Mouse (Mus musculus): ENCODE results near the gene Sox11.

Sox11 gene

DNA sequence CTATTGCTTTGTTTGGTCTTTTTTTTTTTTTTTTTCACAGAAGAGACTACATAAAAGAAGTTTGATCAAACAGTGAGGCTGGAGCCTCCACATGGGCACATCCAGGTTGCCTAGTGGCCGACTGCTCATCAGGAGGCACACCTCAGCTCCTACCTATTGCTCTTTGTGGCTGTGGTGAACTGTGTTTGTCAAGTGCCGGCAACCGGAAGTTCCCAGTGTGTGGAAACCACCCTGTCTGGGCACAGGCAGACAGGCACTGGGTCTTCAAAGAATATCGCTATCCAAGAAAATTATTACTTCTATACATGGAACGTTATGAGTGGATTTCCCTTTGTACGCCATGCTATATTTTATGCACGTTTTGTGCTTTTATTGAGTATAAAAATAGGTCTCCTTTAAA, 6.0 kb downstream of the Sox11 start:
- DNase-seq (ENCODE audit: low spot score in 2 of 2) = no peak

DNA sequence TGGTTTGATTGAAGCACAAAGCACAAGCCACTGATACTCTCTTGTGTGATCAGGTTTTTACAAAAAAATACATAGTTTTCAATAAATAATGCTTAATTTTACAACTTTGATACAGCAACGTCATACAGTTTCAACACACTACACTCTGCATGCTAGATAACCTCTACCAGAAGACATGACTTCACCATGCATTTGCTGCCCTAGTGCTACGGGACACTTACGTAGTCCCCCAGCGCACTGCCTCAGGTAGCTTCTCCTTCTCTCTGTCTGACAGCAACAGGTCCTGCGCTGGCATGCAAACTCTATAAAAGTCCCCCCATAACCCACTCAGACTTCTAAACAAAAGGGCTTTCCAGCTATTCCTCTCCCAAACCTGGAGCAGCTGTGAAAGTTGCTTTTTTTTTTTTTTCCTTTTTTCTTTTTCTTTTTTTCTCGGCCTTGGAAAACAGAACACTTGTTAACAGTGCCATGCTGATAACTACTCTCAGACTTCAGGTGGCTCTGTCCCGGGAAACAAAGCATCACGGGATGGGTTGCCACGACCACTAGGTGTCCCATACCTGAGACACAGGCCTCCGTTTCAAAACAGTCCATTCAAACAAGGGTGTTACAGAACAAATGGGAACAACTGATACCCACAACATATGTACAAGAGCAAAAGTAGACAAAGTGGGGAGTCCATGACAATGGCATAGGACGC, 6.9 kb downstream of the Sox11 start:
- DNase-seq (ENCODE audit: low spot score in 2 of 2) = no peak

DNA sequence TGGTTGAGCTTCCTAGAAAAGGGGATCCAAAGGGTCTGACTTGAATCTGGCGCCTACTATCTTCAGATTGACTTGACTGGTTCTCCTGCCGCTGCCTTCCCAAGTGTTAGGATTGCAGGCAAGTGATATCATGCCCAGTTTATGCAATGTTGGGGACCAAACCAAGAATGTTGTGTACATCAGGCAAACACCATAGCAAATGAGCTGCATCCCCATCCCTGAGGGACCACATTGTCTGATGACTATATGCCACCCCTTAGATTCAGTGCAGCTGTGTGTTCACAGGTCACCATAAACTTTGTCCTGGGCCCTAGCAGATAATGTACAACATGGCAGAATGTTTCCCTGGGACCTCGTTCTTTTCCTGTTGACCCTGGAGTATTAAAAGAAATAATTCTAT, 8.8 kb downstream of the Sox11 start:
- DNase-seq (ENCODE audit: low spot score in 2 of 2) = no peak

GRCm38 (mm10) chr12:27323423-27323822, 19.0 kb downstream of the Sox11 start:
- DNase-seq (ENCODE audit: low spot score in 2 of 2) = no peak

- no peak for DNase-seq (ENCODE audit: low spot score in 2 of 2)
Measured at GRCm38 (mm10) chr12:27320705-27321104, 21.7 kb downstream of the Sox11 start.

DNA sequence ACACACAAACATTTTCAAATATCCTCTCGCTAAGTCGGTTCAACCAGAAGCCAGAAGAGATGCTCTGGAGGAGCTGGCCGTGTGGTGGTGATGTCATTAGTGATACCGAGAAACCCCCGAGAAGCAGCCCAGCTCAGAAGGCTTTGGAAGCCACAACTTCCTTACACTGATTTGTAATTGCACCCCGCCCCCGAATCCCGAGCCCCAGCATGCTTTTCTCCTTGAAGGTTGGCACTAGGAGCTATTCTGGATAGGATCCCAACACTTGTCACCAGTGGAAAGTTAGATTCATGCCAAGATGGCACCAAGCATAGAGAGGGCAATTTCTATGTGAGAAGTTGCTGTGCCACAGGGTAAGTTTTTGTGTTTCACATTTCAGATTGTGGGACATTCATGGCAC, 29.4 kb downstream of the Sox11 start:
- DNase-seq (ENCODE audit: low spot score in 2 of 2) = no peak

GRCm38 (mm10) chr12:27311854-27312466, 30.4 kb downstream of the Sox11 start:
- DNase-seq (ENCODE audit: low spot score in 2 of 2) = no peak

DNA sequence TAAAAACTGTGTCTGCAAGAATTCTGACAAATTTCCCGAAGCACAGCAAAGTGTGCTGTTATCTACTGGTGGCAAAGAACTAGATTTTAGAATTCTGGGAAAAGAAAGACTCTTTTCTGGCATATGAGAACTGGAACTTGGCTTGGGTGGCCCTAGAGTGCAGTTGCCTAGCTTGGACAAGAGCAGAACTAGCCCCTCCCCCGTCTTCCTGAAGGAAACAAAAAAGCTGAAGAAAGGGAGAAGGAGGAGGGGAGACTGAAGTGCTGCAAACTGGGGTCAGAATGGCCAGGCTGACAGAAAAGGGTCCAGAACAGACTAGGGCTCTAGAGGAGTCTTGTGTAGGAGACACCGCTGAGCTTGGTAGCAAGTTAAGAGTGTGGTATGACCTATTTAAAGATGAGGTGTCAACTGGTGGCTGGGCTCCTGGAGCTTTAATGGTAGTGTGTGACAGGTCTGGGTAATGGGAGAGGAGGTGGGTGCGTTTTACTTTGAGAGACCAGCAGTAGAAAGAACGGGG, 31.0 kb downstream of the Sox11 start:
- no peak for DNase-seq (ENCODE audit: low spot score in 2 of 2)

DNA sequence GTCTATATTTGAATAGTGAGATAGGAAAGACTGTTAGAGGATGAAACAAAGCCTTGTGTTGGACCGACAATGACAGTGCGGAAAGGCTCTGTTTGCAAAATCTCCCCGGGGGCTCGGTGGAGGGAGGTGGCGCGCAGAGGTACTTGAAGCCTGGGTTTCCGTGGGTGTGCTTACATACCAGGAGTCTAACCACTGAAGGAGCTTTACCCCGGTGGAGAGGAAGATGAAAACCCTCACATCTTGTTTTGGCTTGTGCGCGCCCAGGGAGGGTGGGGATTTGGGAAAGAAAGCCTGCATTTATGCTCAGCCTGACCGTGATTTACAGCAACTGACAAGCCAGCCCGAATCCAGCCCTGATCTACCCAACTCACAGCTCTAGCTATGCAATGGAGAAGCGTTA, 31.7 kb downstream of the Sox11 start:
- no peak for DNase-seq (ENCODE audit: low spot score in 2 of 2)

- DNase-seq (ENCODE audit: low spot score in 2 of 2) = no peak
Measured at GRCm38 (mm10) chr12:27309969-27310368, 32.4 kb downstream of the Sox11 start.

GRCm38 (mm10) chr12:27304713-27305437, 37.5 kb downstream of the Sox11 start:
- no peak for DNase-seq (ENCODE audit: low spot score in 2 of 2)

DNA sequence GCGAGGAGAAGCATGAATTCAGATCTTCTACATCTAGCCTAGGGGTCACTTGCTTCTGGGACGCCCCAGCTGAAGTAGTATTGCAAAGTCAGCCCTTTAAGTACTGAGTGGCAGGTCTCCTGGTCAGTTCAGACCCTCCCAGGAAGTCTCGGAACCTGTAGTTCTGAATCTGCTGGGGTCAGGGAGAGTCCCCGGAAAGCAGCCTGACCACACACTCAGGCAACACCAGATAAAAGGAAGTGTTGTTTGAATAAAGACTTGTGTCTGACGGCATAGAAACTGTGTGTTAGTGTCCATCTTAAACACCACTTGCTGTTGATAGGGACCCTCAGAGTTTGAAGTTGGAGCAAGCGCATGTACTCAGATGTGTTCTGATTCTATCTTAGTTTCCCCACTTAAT, 39.2 kb downstream of the Sox11 start:
- DNase-seq (ENCODE audit: low spot score in 2 of 2) = no peak

DNA sequence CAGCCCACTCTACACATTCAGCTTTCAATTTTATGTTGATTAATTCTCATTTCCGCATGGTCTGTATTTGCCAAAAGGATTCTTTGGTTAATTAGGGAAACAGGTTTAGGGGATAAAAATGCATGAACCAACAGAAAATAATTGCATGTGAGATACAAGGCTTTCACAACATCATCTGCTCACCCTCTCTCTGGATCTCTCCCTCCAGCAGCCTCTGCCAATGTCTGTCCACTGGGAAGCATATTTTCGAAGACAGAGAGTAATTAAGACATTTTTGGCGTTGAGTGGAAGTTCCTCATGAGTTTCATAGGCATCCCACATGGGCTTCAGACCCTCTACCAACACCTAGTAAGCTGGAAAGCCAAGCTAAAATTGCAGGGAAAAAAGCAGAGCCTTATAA, 43.7 kb downstream of the Sox11 start:
- no peak for DNase-seq (ENCODE audit: low spot score in 2 of 2)

- no peak for DNase-seq (ENCODE audit: low spot score in 2 of 2)
Measured at GRCm38 (mm10) chr12:27294191-27294590, 48.2 kb downstream of the Sox11 start.

GRCm38 (mm10) chr12:27293736-27294135, 48.6 kb downstream of the Sox11 start:
- no peak for DNase-seq (ENCODE audit: low spot score in 2 of 2)

DNA sequence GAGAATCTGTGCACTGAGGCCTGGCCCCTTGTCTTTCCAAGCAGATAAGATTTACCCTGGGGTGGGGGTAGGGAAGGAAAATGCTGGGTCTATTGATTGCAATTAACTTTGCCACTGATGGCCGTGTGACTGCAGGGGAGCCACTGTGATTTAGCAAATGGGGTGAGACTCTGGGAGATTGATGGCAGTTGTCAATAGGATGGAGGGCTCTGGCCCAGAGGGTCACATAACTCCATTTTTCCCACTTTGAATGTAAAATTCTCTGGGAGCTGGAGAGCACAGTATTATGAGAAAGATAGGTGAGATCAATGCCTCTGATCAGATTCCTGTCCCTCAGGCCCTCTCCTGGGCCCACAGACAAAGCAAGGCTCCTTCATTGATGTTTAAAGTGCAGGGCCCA, 49.2 kb downstream of the Sox11 start:
- no peak for DNase-seq (ENCODE audit: low spot score in 2 of 2)

All from natural killer cell, adult 2 months (primary cell).